Mouse (Mus musculus) stomach, postnatal 0 days (tissue): ENCODE data around the gene Eif1. TPM values are rescaled to one million over a fixed set of nuclear protein-coding genes. Genes with fewer than 3 reads are reported as not detected.
"Not testable (repeated sequence)": the region's sequence is repeated elsewhere in the genome, so short reads cannot be mapped to it uniquely, and the experiment has no call there.

Experiments
- ATAC-seq: fragments of 200-750 bp; cut with Nextera tagmentation; 2 replicates; pipeline ENCODE4 v1.8.0; 2017; ENCODE audit not compliant: low FRiP score, low TSS enrichment
- DNase-seq: peaks from one replicate; pipeline ENCODE4 v3.0.0-alpha.2; 2016; ENCODE audit warnings: low spot score
- H3K27ac ChIP-seq: fragments of 300-500 bp; sonication (generic); replicated peaks from 2 replicates; pipeline ENCODE4 v1.5.1; 2014; ENCODE audit warnings: mild to moderate bottlenecking, control low read depth
- H3K27me3 ChIP-seq: fragments of 300-500 bp; sonication (generic); 2 replicates; pipeline ENCODE4 v1.6.1; 2014; ENCODE audit warnings: low read length; ENCODE audit not compliant: control insufficient read depth, insufficient read depth
- H3K36me3 ChIP-seq: fragments of 300-500 bp; sonication (generic); 2 replicates; pipeline ENCODE4 v1.6.1; 2014; ENCODE audit warnings: low read length, mixed read lengths; ENCODE audit not compliant: control insufficient read depth, insufficient read depth
- H3K4me1 ChIP-seq: fragments of 300-500 bp; sonication (generic); replicated peaks from 2 replicates; pipeline ENCODE4 v1.6.1; 2014; ENCODE audit warnings: antibody characterized with exemption; ENCODE audit not compliant: control insufficient read depth, insufficient read depth
- H3K4me2 ChIP-seq: fragments of 300-500 bp; sonication (generic); replicated peaks from 2 replicates; pipeline ENCODE4 v1.6.1; 2014; ENCODE audit warnings: low read depth, mild to moderate bottlenecking, control low read depth, moderate library complexity
- H3K4me3 ChIP-seq: fragments of 300-500 bp; sonication (generic); 2 replicates; pipeline ENCODE4 v1.5.1; 2014; ENCODE audit warnings: low read depth, low read length, control low read depth
- H3K9ac ChIP-seq: fragments of 300-500 bp; sonication (generic); 2 replicates; pipeline ENCODE4 v1.6.1; 2014; ENCODE audit warnings: mild to moderate bottlenecking, low read length, control low read depth, mixed read lengths
- H3K9me3 ChIP-seq: fragments of 300-500 bp; sonication (generic); 2 replicates; pipeline ENCODE4 v1.6.1; 2016; ENCODE audit warnings: low read length; ENCODE audit not compliant: control insufficient read depth
- CTCF ChIP-seq: IDR thresholded peaks from 2 replicates; pipeline ENCODE4 v1.5.1; 2016; ENCODE audit warnings: antibody characterized with exemption, low read depth, mild to moderate bottlenecking, moderate library complexity
- EP300 ChIP-seq: optimal IDR thresholded peaks from 2 replicates; pipeline ENCODE3; 2016; ENCODE audit warnings: antibody characterized with exemption
- WGBS: fragments of 180-500 bp; shearing (Covaris S2); extraction: QIAGEN DNeasy Blood & Tissue Kit; methylation state at CpG from one replicate; pipeline ENCODE4 v1.1.7; 2014; 5-methylcytosine and 5-hydroxymethylcytosine counted together
- polyA plus RNA-seq: library from polyadenylated mRNA; unstranded; fragments of >200 nt; fragmentation: Nextera tagmentation; extraction: Ambion mirVana; gene quantifications from 2 replicates; pipeline ENCODE4 v1.2.1, GENCODE M21; 2015

Gene Eif1
- polyA plus RNA-seq, 1 experiment from 2014 or later = 1,495 TPM

DNA sequence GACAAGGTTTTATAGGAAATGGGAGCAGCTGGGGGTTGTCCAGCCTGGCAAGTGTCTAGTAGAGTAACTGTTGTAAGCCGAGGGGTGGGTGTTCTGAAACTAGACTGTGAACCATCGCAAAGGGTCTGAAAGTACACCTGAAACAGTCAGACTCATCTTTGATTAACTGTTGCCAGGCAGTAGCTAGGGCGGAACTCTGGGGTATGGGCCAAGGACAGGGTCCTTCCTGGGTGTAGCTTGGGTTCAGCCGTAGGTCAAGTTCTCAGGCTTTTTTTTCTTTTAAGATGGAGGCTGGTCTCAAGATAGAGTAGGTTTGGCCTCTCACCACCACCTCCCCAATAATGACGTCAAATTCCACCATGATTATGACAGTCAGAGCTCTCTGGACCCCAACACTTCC, 11.8 kb upstream of the Eif1 start:
- Histone ChIP-seq H3K4me2 (no peak overlapping the region), H3K36me3 (no peaks in the 10 kb centered on the region), H3K4me3 (no peak overlapping the region), H3K9ac (no peak overlapping the region), H3K27ac (no peak overlapping the region), H3K9me3 (no peaks in the 10 kb centered on the region), H3K27me3 (no peaks in the 10 kb centered on the region), H3K4me1 (no peaks in the 10 kb centered on the region)
- DNase-seq = no peak
- WGBS = 86% methylated on average over 5 of the region's 5 CpGs
- ATAC-seq = no peak
- TF ChIP-seq EP300 (no peak), CTCF (no peak)

DNA sequence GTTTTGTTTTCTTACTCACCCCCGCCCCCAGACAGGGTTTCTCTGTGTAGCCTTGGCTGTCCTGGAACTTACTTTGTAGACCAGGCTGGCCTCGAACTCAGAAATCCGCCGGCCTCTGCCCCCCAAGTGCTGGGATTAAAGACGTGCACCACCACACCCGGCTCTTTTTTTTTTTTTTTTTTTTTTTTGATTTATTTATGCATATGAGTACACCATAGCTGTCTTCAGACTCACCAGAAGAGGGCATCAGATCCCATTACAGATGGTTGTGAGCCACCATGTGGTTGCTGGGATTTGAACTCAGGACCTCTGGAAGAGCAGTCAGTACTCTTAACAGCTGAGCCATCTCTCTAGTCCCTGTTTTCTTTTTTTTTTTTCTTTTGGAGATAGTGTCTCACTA, 11.0 kb upstream of the Eif1 start:
- WGBS = 81% methylated on average over 6 of the region's 6 CpGs
- not testable (repeated sequence) for H3K4me3 ChIP-seq, H3K27ac ChIP-seq, ATAC-seq, H3K9ac ChIP-seq, DNase-seq, H3K4me1 ChIP-seq, H3K9me3 ChIP-seq, H3K27me3 ChIP-seq, H3K4me2 ChIP-seq, H3K36me3 ChIP-seq

DNA sequence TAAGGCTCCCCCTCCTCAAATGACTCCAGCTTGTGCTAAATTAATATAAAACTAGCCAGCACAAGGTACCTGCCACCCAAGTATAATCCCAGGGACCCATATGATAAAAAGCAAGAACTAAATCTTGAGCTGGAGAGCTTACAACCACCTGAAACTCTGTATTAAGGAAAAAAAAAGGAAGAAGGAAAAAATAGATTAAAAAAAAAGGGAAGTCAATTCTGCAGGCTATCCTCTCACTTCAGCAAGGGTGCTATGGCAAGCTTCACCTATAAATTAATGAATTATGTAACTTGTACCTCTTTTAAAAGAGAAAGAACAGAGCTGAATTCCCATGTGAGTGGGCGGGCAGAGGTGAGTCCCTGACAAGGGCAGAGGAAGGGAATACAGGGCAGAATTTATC, 8.0 kb upstream of the Eif1 start:
- WGBS = 82% methylated on average over 1 of the region's 1 CpGs
- no peak overlapping the region for H3K9ac ChIP-seq
- H3K4me3 ChIP-seq = no peak overlapping the region
- H3K36me3 ChIP-seq = no peaks in the 10 kb centered on the region
- no peaks in the 10 kb centered on the region for H3K9me3 ChIP-seq
- ATAC-seq (no peak), DNase-seq (no peak)
- no peak for TF ChIP-seq EP300
- TF ChIP-seq CTCF = no peak
- no peaks in the 10 kb centered on the region for H3K27me3 ChIP-seq
- H3K4me2 ChIP-seq = no peak overlapping the region
- H3K27ac ChIP-seq = no peak overlapping the region
- H3K4me1 ChIP-seq = no peaks in the 10 kb centered on the region

DNA sequence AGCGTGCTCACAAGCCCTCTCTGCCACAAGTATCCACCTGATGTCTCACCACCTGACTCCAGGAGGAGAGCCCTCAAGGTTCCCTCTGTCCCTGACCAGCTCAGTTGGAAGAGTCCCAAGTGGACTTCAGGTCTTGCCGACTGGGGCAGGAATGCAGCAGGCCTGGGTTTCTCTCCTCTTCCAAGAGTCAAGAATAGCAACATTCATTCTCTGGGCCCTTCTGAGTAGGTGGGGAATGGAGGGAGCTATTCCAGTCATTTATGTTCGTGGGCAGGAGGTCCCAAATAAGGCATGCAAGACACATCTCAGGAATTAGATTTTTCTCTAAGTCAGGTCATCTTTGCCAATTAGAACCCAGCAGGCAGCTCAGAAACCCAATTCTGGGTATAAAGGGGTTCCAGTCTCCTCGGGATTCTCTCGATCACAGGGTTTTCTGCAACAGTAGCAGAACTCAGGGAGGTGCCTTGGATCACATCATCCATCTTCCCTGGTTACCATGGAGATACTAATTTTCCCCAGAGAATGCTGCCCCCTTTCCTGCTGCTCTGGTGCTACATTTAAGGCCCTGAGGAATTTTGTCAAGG, 7.5 kb upstream of the Eif1 start:
- no peaks in the 10 kb centered on the region for H3K9me3 ChIP-seq
- no peaks in the 10 kb centered on the region for H3K4me1 ChIP-seq
- no peak overlapping the region for H3K4me2 ChIP-seq
- no peak overlapping the region for H3K9ac ChIP-seq
- no peak for TF ChIP-seq CTCF
- no peak for TF ChIP-seq EP300
- H3K4me3 ChIP-seq = no peak overlapping the region
- no peak overlapping the region for H3K27ac ChIP-seq
- DNase-seq = no peak
- no peaks in the 10 kb centered on the region for H3K36me3 ChIP-seq
- ATAC-seq = no peak
- no peaks in the 10 kb centered on the region for H3K27me3 ChIP-seq
- 33% methylated on average over 5 of the region's 5 CpGs for WGBS

DNA sequence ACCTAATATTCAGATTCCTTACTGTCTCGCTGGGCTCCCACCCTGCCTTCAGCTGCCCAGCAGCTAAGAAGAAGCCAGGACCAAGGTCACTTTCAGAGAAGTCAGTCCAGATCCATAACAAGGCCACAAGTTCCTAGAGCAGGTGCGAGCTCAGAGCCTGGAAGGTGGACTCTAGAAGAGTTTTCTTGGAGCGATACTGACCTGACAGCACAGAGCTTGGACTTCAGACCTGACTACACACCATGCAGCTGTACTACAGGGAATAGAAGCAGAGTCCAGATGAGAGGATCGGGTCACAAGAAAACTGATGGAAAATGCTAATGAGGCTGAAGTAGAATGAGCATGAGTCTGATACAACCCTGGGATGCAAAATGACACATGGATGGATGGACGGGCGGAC, 6.3 kb upstream of the Eif1 start:
- no peaks in the 10 kb centered on the region for H3K27me3 ChIP-seq
- H3K4me2 ChIP-seq = no peak overlapping the region
- DNase-seq = no peak
- H3K9ac ChIP-seq = no peak overlapping the region
- no peaks in the 10 kb centered on the region for H3K36me3 ChIP-seq
- no peaks in the 10 kb centered on the region for H3K9me3 ChIP-seq
- no peak overlapping the region for H3K4me3 ChIP-seq
- 91% methylated on average over 6 of the region's 6 CpGs for WGBS
- no peak overlapping the region for H3K27ac ChIP-seq
- no peaks in the 10 kb centered on the region for H3K4me1 ChIP-seq
- TF ChIP-seq CTCF (no peak), EP300 (no peak)
- ATAC-seq = no peak

DNA sequence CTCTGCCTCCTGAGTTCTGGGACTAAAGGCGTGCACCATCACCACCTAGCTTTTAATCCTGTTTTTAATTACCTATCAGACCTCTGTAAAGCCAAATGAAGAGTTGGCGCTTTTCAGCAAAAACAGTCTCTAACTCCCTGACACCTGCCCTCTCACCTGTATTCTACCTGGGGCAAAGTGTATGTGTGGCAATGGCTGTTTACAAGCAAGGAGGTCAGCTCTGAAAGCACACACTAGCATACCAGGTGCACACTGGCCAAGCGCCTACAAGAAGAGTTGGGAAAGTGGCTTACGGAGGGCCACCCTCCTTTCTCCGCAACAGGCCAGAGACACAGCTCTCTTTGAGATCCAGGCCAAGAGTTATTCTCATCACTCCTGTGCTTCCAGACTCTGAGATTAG, 4.2 kb upstream of the Eif1 start:
- no peak for TF ChIP-seq CTCF
- no peak for TF ChIP-seq EP300

More for the DNA sequence above, 4.2 kb upstream of the Eif1 start:
- WGBS = 91% methylated on average over 5 of the region's 5 CpGs
- H3K36me3 ChIP-seq = no peaks in the 10 kb centered on the region
- H3K9me3 ChIP-seq = no peaks in the 10 kb centered on the region
- H3K27me3 ChIP-seq = no peaks in the 10 kb centered on the region
- no peaks in the 10 kb centered on the region for H3K4me1 ChIP-seq
- no peak overlapping the region for H3K27ac ChIP-seq
- no peak overlapping the region for H3K4me3 ChIP-seq
- H3K9ac ChIP-seq = no peak overlapping the region
- ATAC-seq = no peak
- no peak for DNase-seq
- no peak overlapping the region for H3K4me2 ChIP-seq
